Mouse (Mus musculus): ENCODE measurements at regions not wholly inside any gene's neighbourhood (a gene's known extent, or its start where the extent isn't known, plus 50 kb on each side); places are given as distances from the start of the nearest gene placed in this dataset.

DNA sequence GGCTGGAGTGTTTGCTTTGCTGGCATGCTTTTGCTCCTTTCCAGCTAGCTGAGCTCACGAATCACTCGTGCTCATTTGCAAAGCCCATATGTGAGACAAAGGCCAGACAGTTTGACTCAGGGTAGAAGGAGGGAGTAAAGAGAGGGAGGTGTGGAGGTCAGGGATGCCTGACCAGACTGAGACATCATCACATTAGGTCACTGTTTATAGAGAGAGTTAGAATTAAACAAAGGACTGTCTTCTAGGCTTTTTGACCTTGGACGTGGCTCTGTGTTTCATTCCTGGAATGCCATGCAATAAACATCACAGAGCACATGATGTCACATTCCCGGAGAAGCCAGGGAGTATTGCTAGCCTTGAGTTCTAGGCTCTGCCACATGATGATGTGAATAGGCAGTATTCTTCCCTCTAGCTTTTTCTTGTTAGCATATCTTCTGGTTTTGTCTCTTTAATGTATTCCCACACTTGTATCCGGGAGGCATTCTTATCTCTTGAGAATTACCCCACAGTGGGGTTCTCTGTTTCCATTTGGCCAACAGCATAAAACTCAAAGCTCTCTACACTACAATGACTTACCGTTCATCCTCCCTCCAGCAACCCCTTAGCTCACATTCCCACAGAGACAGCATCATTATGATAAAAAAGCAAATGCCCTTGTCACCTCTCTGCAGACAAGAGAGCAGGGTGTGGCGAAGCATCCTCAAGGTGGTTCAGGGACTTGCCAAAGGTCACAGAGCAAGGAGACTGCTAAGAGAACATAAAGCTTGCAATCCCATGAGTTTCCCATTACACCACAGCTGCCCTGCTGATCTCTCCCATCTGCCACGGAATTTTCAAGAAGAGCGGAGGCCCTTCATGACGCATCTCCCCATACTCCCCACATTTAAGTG is 301.3 kb downstream of the Cd83 start:
- DNase-seq: peak in 1 of 2 experiments; percentile 38

DNA sequence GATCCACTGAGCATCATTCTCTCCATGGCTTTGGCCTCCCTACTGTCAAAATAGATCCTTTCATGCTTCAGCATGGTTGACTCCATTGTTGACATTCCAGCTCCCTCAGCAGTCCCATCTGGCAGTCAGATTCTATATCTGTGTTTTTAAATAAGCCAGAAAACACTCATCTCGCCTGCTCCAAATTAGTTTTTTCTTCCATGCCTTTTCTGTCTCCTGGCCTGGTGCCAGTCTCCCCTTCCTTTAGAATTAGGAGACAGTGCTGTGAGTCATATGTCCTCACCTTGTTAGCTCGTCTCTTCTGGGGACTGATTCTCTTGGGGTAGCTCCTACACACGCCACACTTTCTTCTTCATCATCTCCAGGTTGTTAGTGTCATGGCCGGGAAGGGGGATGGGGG is 302.2 kb downstream of the Cd83 start:
- no peak for DNase-seq

DNA sequence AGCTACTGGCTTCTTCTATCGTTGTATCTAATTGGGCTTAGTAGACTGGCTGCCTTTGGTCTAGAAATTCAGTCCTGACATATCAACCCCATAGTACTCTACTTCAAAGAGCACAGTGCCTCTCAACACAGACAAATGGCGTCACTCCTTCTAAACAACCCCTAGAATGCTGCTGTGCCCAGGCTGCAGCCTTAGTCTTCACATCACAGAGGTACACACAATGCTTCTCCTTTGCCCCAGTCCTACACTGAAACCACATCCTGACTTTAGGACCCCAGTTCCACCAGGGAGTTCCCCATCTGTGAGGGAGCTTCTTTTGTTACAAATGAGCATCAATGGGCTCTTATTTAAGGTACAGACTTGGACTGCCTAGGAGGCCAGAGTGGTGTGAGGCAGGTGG is 312.6 kb downstream of the Cd83 start:
- DNase-seq: no peak

DNA sequence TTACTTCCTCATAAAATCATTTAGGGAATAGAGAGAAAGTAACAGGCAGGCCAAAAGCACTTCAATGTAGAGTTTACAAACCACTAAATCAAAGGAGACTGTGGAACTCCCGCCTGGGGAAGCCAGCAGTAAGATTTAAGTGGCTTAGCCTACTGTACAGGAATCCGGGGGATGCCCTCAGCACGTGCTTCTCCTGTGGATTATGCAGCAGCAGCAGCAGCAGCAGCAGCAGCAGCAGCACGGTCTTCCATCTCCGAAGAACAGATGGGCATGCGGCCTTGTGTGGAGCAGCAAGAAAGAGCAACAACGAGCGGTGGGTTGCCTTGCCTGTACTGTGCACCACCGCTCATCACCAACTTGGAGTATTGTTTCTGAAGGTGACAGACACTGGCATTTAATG is 314.9 kb downstream of the Cd83 start:
- no peak for DNase-seq

DNA sequence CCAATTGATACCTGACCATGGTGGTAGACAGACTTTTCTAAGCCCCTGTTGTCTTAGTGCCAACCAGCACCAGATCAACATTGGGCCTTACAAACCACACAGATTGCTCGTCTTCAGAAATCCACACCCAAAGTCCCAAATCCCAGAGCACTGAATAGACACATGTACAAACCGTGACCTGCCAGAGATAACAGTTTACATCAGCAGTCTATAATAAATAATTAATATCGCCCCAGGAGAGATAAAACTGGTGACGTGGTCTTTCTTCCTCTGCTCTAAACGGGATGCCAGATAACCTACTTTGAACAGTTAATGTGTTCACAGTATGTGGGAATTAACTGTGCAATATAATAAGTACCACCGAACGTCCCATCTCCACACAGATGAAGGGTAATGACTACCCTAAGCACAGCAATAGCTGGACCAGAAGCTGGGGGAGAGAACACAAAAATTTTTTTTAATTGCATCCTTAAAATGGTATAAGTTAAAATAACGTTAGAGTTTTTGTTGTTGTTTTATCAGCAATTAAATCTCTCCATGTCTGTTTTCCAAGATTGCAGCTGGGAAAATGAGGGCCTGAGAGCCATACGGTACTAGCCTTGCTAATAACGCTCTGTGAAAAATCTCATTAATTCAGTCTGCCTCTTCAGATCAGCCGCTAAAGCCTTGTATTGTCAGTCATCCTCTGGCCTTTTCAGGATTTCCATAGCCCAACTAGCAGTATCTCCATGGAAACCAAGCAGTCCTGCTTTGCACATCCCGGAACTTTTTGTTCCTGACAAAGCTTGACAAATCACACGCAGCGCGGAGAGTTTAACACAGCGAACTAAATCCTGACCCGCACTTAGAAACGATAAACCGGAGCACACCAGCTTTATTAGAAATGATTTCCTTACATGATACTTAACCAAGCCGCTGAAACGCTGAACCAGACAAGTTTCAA is 315.8 kb downstream of the Cd83 start:
- DNase-seq: no peak

DNA sequence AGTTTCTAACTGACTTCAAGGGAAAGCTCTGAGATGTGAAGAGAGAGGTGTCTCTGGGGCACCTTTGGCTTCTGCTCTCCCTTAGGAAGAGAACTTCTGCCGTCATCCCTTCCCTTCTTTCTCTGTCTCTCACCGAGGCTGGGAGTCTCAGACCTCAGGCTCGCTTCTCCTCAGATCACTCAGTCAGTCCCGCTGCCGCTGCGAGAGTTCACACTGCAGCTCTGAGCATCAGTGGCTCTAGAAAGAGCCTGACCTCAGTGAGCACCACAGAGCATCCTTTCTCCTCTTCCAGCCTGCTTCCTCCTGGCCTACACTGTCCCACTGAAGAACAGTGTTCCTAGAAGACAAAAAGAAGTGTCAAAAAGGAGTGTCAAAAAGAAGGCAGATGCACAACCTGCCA is 316.6 kb downstream of the Cd83 start:
- DNase-seq: no peak

DNA sequence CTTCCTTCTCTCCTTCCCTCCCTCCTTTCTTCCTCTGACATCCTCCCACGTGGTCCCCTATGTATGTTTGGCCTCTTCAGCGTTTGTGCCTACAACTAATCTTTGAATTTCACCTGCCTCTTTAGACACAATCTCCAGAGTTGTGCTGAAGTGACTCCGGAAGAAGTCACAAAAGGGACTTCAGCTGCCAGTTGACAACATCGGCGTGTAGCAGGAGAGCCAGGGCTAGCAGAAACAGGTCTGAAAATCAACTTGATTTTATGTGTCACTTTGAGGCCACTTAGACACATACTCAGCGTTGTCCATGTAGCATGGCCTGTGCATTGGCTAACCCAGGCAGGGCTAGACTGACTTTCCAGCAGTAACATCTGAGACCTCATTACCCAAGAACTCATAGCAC is 317.2 kb downstream of the Cd83 start:
- DNase-seq: no peak

DNA sequence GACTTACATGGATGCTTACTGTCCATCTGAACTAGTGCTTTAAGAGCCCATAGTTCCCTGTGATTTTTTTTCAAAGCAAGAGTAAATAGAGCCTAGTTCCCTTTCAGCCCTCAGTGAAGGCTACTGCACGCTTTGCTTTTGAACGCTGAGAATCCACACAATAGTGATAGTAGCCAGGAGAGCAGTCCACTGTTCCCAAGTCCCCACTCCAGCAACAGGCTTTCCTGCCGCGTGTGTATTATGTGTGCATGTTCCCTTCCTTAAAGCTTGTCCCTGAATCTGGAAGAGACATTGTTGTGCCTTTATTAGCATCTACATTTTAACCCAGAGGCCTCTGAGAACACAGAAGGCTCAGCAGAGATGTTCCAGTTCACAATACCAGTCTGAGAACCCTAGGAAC is 317.7 kb downstream of the Cd83 start:
- no peak for DNase-seq

DNA sequence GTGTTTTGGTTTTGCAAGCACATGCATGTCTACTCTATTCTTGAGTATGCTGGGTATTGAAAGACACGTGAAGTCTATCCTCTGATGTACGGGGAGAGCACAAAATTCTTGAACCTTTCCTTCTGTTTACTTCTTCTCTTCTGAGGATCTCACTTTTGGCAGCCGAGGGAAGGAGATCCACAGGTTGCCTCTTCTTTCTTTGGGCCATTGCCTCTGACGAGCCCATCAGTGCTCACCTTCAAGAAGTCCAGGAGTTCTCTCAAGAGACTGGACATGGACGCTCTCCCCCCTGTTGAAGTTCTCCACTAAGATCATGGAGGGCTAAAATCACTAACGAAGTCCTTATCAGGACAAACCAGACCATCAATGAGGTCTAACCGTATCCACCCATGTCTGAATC is 318.8 kb downstream of the Cd83 start:
- no peak for DNase-seq

DNA sequence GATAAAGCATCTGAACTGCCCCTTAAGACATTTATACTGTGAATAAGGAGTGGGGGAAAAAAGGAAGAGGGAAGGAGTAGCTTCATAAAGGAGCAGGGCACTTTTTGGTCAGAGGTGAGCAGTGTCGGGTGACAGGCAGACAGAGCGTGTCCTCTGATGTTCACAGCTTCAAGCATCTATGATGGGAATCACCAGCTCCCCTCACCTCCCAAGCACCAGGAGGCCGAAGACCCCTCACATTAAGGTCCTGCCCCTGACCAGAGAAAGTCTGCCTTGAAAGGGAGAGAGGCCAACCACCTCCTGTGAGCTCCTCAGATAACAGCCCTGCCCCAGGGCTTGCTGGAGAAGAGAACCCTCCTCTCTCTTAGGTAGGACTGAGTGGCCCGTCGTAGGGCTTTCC is 320.6 kb downstream of the Cd83 start:
- no peak for DNase-seq

DNA sequence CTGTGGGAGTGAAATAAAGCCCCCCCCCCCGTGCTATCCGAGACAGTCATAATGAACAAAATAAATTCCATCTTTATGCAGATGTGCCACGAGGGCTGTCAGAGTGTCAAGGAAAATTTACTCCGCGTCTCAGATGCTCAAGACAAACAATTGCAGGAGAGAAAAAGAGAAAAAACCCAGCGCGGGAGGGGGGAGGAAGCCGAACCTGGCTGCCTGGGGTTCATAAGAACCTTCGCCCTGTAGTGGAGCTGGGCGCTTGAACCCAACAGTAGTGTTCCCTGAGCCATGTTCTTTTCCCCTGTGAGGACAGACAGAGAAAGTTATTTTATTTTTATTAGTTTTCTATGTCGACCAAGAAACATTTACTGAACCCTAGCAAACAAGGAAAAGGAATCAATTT is 324.1 kb downstream of the Cd83 start:
- no peak for DNase-seq

DNA sequence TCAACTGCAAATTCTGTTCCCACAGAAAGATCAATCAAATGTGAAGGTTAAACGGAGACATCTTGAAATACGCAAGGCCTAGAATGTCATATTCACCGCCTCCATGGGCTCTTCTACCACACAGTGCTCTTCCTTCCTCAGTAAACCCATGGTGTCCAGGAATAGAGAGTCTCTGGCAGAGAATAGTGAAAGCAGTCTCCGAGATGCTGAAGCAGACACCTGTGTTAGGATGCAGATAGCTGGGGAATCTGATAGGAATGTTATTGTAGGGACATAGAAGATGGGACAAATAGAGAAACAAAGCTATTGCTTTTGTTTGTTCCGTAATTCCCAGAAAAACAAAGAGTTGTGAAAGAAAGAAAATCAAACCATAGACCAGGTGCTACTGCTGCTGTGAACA is 328.5 kb downstream of the Cd83 start:
- DNase-seq: no peak

DNA sequence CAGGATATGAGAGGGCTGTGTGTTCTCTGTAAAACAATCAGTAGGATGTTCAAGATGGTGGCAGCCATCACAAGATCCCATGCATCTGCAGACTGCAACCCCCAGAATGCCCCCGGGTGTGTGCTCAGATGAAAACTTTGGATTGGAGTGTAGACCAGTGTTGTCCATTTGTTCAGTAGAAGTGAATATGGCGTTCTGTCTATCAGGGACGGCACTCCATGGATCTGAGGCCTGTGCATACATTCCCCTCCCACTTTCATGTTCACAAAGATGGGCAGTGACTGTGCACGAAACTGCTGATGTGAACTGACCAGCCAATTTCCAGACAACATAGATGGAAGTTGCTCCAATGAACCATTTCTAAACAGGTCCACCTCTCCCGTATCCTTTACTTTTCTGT is 330.3 kb downstream of the Cd83 start:
- no peak for DNase-seq

DNA sequence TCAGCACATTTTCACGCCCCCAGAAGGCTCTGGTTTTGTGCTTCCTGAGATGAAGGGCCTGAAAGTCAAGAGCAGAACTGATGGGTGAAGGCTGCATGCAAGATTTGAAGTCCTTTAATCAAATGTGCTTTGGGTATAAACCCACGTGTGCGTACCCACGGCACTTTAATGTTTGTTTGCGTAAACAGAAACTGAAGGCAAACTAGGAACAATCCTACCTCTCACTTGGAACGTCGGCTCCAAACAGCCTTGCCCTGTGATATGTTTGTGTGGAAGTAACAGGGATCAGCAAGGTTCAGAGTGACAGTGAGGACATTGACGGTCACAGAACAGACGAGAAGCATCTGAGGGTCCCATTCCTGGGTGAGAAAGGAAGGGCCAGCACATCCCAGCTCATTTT is 333.3 kb downstream of the Cd83 start:
- DNase-seq: no peak

DNA sequence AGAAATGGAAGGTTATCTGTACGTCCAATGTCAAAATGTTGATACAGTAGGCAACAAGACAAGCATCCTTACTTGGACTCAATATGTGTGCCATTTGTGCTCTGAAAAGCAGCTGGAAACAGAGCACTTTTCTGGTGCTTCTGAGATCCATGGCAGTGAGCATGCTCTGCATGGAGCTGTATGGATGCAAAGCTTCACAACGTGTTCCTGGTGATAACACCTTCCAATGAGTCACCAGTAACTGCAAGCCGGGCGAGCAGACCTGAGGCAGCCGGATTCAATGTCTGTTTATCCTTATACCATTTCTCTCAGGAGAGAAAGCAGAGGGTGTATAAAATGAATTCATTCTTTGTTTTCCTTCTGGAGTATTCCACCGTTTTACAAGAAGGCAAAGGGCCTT is 334.3 kb downstream of the Cd83 start:
- no peak for DNase-seq

DNA sequence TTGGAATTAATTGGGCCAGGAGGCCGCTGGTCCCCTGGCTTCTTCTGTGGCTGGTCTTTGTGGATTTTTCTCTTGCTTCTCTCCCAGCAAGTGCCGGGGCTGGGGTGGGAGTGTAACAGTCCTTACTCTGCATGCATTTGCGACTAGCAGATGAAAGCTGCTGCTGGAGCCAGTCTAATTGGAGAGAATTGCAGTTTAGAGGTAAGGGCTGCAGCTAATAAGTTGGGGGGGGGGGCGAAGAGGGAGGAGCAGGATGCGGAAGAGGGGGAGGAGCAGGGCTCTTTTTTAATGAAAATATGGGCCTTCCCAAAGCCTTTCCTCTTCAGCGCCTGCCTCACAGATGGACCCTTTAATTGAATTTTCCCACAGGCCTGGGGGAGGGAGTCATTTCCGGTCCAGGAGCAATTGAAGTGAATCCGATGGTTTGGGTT is 336.7 kb downstream of the Cd83 start:
- no peak for DNase-seq

DNA sequence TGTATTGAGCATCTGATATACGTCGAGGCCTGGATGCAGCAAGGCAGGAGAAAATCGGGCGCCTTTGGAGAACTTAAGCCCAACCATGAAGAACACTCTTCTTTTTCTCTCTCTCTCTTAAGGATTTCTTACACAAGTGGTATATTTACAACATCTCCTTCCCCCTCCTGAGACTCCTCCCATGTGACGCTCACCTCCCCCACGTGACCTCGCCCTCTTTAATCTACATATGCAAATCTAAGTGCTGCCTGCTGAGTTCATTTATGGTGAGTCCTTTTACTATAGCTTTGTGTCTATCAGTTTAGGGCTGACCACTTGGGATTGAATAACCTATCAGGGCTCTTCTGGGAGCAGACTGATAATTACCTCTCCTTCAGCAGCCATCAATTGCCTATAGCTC is 337.4 kb downstream of the Cd83 start:
- no peak for DNase-seq

DNA sequence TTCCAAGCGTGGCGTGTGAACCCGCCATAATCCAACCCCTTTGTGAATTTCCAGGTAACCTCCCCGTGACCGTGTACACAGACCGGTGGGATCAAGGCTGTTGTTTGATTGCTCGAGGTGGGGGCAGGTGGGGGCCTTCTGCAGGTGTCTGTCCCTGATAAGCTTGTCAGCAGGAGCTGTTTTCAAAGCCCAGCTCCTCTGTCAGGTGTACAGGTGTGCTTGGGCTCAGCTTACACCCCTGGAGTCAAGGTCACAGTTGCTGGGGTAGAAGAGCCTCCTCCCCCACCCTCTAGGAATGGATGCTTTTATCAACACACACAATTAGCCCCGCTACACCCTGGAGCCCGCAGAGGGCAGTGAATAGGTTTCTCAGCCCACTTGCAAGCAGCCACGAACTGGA is 341.6 kb downstream of the Cd83 start:
- no peak for DNase-seq

DNA sequence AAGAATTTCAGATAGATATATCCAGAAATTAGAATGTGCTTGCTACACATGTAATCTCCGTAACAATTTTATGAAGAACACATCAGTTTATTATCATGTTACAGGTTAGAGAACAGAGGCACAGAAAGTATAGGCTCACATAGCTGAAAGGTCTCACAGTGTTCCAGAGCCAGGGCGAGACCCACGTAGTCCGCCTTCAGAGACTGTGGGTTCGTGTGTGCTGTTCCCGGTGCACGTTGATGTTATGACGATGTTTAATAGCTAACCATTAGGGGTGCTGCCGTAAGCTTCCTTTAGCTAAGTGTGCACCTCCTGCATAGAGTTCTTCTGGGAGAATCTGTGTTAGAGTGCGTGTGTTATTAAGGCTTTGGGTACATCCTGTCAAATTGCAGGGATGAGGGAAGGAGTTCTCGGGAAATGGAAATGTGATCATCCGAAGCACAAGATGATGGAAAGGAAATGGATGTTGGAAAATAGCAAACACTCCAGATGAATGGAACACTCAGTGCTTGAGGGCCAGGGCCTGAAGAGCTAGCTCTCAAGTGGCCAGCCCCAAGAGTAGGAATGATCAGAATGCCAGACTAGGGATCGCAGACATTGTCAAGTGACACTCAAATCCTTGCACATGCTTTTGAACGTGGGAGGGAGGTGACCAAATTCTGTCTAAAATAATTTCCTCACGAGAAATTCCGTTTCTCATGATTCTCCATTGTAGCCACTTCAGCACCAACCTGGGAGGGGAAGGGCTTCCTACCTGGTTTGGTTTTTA is 344.1 kb downstream of the Cd83 start:
- peak; percentile 78 to 81 for DNase-seq

DNA sequence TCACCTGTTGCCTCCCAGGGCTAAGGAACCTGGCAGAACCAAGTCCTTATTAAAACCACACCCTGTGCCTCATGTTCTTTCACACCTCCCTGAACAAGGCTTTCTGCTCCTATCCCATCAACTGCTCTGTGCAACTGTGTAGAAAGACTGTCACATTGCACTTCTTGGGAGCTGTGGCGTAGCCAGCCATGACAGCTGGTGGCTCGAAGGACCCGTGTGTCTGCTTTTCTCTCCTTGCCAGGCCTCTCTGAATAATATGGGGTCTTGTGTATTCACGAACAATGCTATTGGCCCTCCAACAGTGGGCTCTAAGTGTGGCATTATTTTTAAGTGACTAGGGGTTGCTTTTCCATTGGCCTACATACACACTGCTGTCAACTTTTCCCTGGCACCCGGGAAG is 347.3 kb downstream of the Cd83 start:
- DNase-seq: no peak

DNA sequence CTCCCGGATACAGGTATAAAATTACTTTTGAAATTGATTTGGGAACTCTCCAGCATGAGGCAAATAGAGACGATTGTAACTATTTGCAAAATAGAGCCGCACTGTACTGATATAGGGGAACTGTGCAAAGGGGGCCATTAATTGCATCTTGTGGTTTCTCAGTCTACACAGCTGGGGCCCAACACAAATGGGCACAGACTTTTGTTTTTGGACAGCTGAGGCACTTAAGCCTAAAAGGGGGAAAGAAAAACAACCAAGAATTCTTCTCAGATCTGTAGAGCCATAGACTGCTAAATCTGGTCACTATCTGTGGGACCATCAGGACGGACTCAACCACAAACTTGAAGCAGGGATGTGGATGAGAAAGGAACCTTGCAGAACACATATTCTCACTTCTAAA is 347.9 kb downstream of the Cd83 start:
- DNase-seq: no peak

DNA sequence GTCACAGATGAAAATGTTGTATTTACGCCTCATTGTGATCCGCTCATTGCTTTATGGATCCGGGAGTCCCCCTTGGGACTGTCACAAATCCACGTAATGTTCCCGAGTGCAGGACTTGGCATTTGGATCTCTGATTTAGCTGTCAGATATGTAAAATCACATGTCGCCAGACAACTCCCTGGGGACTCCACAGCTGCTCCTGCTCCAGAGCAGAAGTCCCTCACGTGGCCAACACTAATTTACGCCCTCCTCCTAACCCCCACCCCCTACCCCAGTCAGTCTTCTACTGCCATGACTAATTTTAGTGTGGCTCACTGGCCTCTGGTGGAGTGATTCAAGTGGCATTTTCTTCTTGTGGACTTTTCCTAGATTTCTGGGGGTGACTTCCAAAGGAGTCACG is 348.9 kb downstream of the Cd83 start:
- no peak for DNase-seq

DNA sequence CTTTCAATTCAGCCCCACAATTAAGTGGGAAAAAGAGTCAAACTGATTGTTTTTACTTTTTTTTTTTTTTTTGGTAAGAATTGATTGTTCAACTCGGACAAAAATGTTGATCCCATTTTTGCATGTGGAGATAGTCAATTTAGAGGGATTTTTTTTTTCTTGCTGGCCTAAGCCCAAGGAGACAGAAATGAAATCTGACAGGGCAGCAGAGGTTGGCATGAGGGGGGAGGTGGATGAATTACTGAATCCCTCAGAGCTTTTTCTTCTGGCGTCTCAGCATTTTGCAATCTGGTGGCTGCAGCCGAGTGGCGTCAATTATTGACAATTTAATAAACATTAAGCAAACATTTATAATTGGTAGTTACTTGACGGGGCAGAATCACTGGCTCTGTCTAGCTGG is 356.6 kb downstream of the Cd83 start:
- no peak for DNase-seq

Data from lung, adult 18-20 months (tissue).